Mouse (Mus musculus) cerebral cortex, adult 2 months (tissue): ENCODE measurements around the gene Pigh.

ENCODE experiments used
- WGBS: fragments of 180-500 bp; shearing (Covaris S2); methylation state at CpG from one replicate; pipeline ENCODE4 v1.1.7; 2018; 5-methylcytosine and 5-hydroxymethylcytosine counted together

Pigh gene

GRCm38 (mm10) chr12:79089182-79089812, at the start of gene Pigh:
TSS of gene Pigh (minus strand) at chr12:79089651.
- under 1% methylated on average over 53 of the region's 53 CpGs for WGBS

- 83% methylated on average over 7 of the region's 7 CpGs for WGBS
Observed at GRCm38 (mm10) chr12:79136949-79137348, 47.5 kb upstream of the Pigh start.

- WGBS, result 29% methylated on average over 4 of the region's 4 CpGs
Observed at GRCm38 (mm10) chr12:79135105-79135504, 45.7 kb upstream of the Pigh start.

- 24% methylated on average over 8 of the region's 8 CpGs for WGBS
Observed at GRCm38 (mm10) chr12:79134676-79135075, 45.2 kb upstream of the Pigh start.

GRCm38 (mm10) chr12:79131706-79132460, 42.4 kb upstream of the Pigh start:
- 32% methylated on average over 5 of the region's 5 CpGs for WGBS

- 1% methylated on average over 22 of the region's 22 CpGs for WGBS
Observed at GRCm38 (mm10) chr12:79131178-79131675, 41.8 kb upstream of the Pigh start.

- WGBS, result 2% methylated on average over 47 of the region's 47 CpGs
Observed at GRCm38 (mm10) chr12:79130299-79131177, 41.1 kb upstream of the Pigh start, which contains the start of gene Arg2. TSS of gene Arg2 (plus strand) at chr12:79130777.

- WGBS, result 28% methylated on average over 3 of the region's 3 CpGs
Observed at GRCm38 (mm10) chr12:79122820-79123219, 33.4 kb upstream of the Pigh start.

GRCm38 (mm10) chr12:79118991-79119390, 29.5 kb upstream of the Pigh start:
- 90% methylated on average over 4 of the region's 4 CpGs for WGBS

- 87% methylated on average over 5 of the region's 5 CpGs for WGBS
Observed at GRCm38 (mm10) chr12:79105312-79105711, 15.9 kb upstream of the Pigh start.

GRCm38 (mm10) chr12:79104544-79104943, 15.1 kb upstream of the Pigh start:
- WGBS, result 74% methylated on average over 2 of the region's 2 CpGs

- WGBS, result 85% methylated on average over 3 of the region's 3 CpGs
Observed at GRCm38 (mm10) chr12:79103773-79104172, 14.3 kb upstream of the Pigh start.

- WGBS, result 55% methylated on average over 3 of the region's 3 CpGs
Observed at GRCm38 (mm10) chr12:79097106-79097752, 7.8 kb upstream of the Pigh start.

- 37% methylated on average over 4 of the region's 4 CpGs for WGBS
Observed at GRCm38 (mm10) chr12:79092569-79092968, 3.1 kb upstream of the Pigh start.

GRCm38 (mm10) chr12:79073362-79073761, 16.1 kb downstream of the Pigh start:
- 97% methylated on average over 6 of the region's 6 CpGs for WGBS

- WGBS, result 82% methylated on average over 6 of the region's 6 CpGs
Observed at GRCm38 (mm10) chr12:79072576-79072975, 16.9 kb downstream of the Pigh start.

- WGBS, result 93% methylated on average over 9 of the region's 9 CpGs
Observed at GRCm38 (mm10) chr12:79070736-79071333, 18.6 kb downstream of the Pigh start.

GRCm38 (mm10) chr12:79069916-79070315, 19.5 kb downstream of the Pigh start:
- 89% methylated on average over 6 of the region's 6 CpGs for WGBS

GRCm38 (mm10) chr12:79069187-79069608, 20.3 kb downstream of the Pigh start:
- 97% methylated on average over 6 of the region's 6 CpGs for WGBS

- 94% methylated on average over 11 of the region's 11 CpGs for WGBS
Observed at GRCm38 (mm10) chr12:79068306-79068705, 21.1 kb downstream of the Pigh start.

- WGBS, result 86% methylated on average over 5 of the region's 5 CpGs
Observed at GRCm38 (mm10) chr12:79067526-79067925, 21.9 kb downstream of the Pigh start.
